Mouse (Mus musculus) kidney, postnatal 0 days (tissue): ENCODE results near the gene Smarcd3. TPM values are rescaled to one million over a fixed set of nuclear protein-coding genes. Genes with fewer than 3 reads are reported as not detected.

Experiments
- ATAC-seq: fragments of 200-750 bp; cut with Nextera tagmentation; replicated peaks from 2 replicates; pipeline ENCODE4 v1.8.0; 2017; ENCODE audit warnings: low read depth, moderate number of reproducible peaks, moderate TSS enrichment, moderate library complexity; ENCODE audit not compliant: low FRiP score
- DNase-seq: peaks from one replicate; pipeline ENCODE4 v3.0.0-alpha.2; 2016; ENCODE audit warnings: low spot score
- H3K27ac ChIP-seq: fragments of 300-500 bp; sonication (generic); 2 replicates; pipeline ENCODE4 v1.5.1; 2014; ENCODE audit warnings: mild to moderate bottlenecking
- H3K27me3 ChIP-seq: fragments of 300-500 bp; sonication (generic); 2 replicates; pipeline ENCODE4 v1.6.1; 2014; ENCODE audit warnings: low read length, mixed read lengths; ENCODE audit not compliant: insufficient read depth
- H3K36me3 ChIP-seq: fragments of 300-500 bp; sonication (generic); 2 replicates; pipeline ENCODE4 v1.6.1; 2014; ENCODE audit warnings: low read length, mixed read lengths; ENCODE audit not compliant: insufficient read depth
- H3K4me1 ChIP-seq: fragments of 300-500 bp; sonication (generic); replicated peaks from 2 replicates; pipeline ENCODE4 v1.6.1; 2014; ENCODE audit warnings: antibody characterized with exemption, low read length, mixed read lengths; ENCODE audit not compliant: insufficient read depth
- H3K4me2 ChIP-seq: fragments of 300-500 bp; sonication (generic); 2 replicates; pipeline ENCODE4 v1.6.1; 2014; ENCODE audit warnings: mild to moderate bottlenecking, low read length, moderate library complexity, mixed read lengths
- H3K4me3 ChIP-seq: fragments of 300-500 bp; sonication (generic); replicated peaks from 2 replicates; pipeline ENCODE4 v1.5.1; 2014; ENCODE audit warnings: low read depth, low read length
- H3K9ac ChIP-seq: fragments of 300-500 bp; sonication (generic); 2 replicates; pipeline ENCODE4 v1.6.1; 2014; ENCODE audit warnings: low read depth, low read length
- H3K9me3 ChIP-seq: fragments of 300-500 bp; sonication (generic); replicated peaks from 2 replicates; pipeline ENCODE4 v1.6.1; 2016; ENCODE audit warnings: low read length, inconsistent platforms, mixed read lengths
- CTCF ChIP-seq: IDR thresholded peaks from 2 replicates; pipeline ENCODE4 v1.5.1; 2016; ENCODE audit warnings: antibody characterized with exemption, low read depth, mild to moderate bottlenecking, moderate library complexity
- WGBS: fragments of 180-500 bp; shearing (Covaris S2); extraction: QIAGEN DNeasy Blood & Tissue Kit; methylation state at CpG from one replicate; pipeline ENCODE4 v1.1.7; 2014; 5-methylcytosine and 5-hydroxymethylcytosine counted together
- microRNA counts: library from miRNA; unstranded; fragments of <30 nt; microRNA quantifications from one replicate; lab custom pipeline; 2015
- microRNA-seq: library from miRNA; unstranded; fragments of <30 nt; microRNA quantifications from one replicate; pipeline ENCODE4, GENCODE M21; 2016
- polyA plus RNA-seq: library from polyadenylated mRNA; unstranded; fragments of >200 nt; fragmentation: Nextera tagmentation; extraction: Ambion mirVana; gene quantifications from 2 replicates; pipeline ENCODE4 v1.2.1, GENCODE M21; 2015

Gene Smarcd3
- polyA plus RNA-seq, 1 experiment from 2014 or later = 19.7 TPM

GRCm38 (mm10) chr5:24553621-24554244 is 70.5 kb downstream of the Smarcd3 start:
- 61% methylated on average over 5 of the region's 5 CpGs for WGBS
- no peak overlapping the region for H3K27ac ChIP-seq
- no peak for TF ChIP-seq CTCF
- no peak for ATAC-seq
- DNase-seq = no peak
- H3K4me2 ChIP-seq = no peak overlapping the region
- no peak overlapping the region for H3K4me3 ChIP-seq
- H3K4me1 ChIP-seq = peaks cover 6% of the 10 kb centered on the region; the same call in 1 of the 2 replicates
- no peaks in the 10 kb centered on the region for H3K9me3 ChIP-seq
- H3K36me3 ChIP-seq = no peaks in the 10 kb centered on the region
- H3K27me3 ChIP-seq = no peaks in the 10 kb centered on the region
- H3K9ac ChIP-seq = no peak overlapping the region

GRCm38 (mm10) chr5:24551317-24551688 is 72.9 kb downstream of the Smarcd3 start:
- no peak for DNase-seq
- Histone ChIP-seq H3K36me3 (no peaks in the 10 kb centered on the region), H3K27ac (no peak overlapping the region), H3K4me3 (no peak overlapping the region), H3K9me3 (no peaks in the 10 kb centered on the region), H3K27me3 (no peaks in the 10 kb centered on the region), H3K9ac (peak overlapping the region; percentile 36), H3K4me2 (peak overlapping the region; percentile 46), H3K4me1 (peaks cover 6% of the 10 kb centered on the region; the same call in 1 of the 2 replicates)
- 34% methylated on average over 2 of the region's 2 CpGs for WGBS
- no peak for TF ChIP-seq CTCF
- peak; percentile 33 for ATAC-seq

GRCm38 (mm10) chr5:24550598-24551316 is 73.5 kb downstream of the Smarcd3 start:
- no peak for TF ChIP-seq CTCF
- Histone ChIP-seq H3K4me2 (peak overlapping the region; percentile 46), H3K36me3 (no peaks in the 10 kb centered on the region), H3K9ac (peak overlapping the region; percentile 36), H3K9me3 (no peaks in the 10 kb centered on the region), H3K27ac (no peak overlapping the region), H3K4me3 (no peak overlapping the region), H3K4me1 (peaks cover 6% of the 10 kb centered on the region; the same call in 1 of the 2 replicates), H3K27me3 (0 out of 2 replicates have a peak, but pooled peaks cover under 1% of the 10 kb centered on the region)
- peak; percentile 51 for ATAC-seq
- peak; percentile 54 for DNase-seq
- WGBS = 8% methylated on average over 26 of the region's 26 CpGs

GRCm38 (mm10) chr5:24542643-24543042 is 81.6 kb downstream of the Smarcd3 start:
- H3K9me3 ChIP-seq = no peaks in the 10 kb centered on the region
- DNase-seq (no peak), ATAC-seq (no peak)
- no peak overlapping the region for H3K4me2 ChIP-seq
- no peak for TF ChIP-seq CTCF
- H3K4me1 ChIP-seq = peaks cover 21% of the 10 kb centered on the region; the same call in 1 of the 2 replicates
- no peak overlapping the region for H3K4me3 ChIP-seq
- H3K27ac ChIP-seq = no peak overlapping the region
- 83% methylated on average over 7 of the region's 7 CpGs for WGBS
- H3K36me3 ChIP-seq = no peaks in the 10 kb centered on the region
- H3K27me3 ChIP-seq = 0 out of 2 replicates have a peak, but pooled peaks cover 3% of the 10 kb centered on the region
- H3K9ac ChIP-seq = no peak overlapping the region

- 0 out of 2 replicates have a peak, but pooled peaks cover 3% of the 10 kb centered on the region for H3K27me3 ChIP-seq
- H3K36me3 ChIP-seq = no peaks in the 10 kb centered on the region
- H3K4me1 ChIP-seq = peaks cover 21% of the 10 kb centered on the region; the same call in 1 of the 2 replicates
- no peak for ATAC-seq
- 13% methylated on average over 6 of the region's 6 CpGs for WGBS
- H3K4me2 ChIP-seq = peak overlapping the region; percentile 55
- no peak for TF ChIP-seq CTCF
- DNase-seq = no peak
- H3K4me3 ChIP-seq = peak overlapping the region; percentile 7; the same call in 1 of the 2 replicates
- peak overlapping the region; percentile 10; the same call in 1 of the 2 replicates for H3K9ac ChIP-seq
- no peak overlapping the region for H3K27ac ChIP-seq
- no peaks in the 10 kb centered on the region for H3K9me3 ChIP-seq
Measured at GRCm38 (mm10) chr5:24541144-24541569, 83.1 kb downstream of the Smarcd3 start.

MicroRNAs encoded within 50 kb of the gene (microRNA counts, 519-probe panel; counts per million panel counts)
- microRNA mmu-miR-671-3p (lab: Ali Mortazavi, UCI) = 330 counts per million, percentile 68 among the panel's probes with 10 or more counts
- microRNA mmu-miR-671-5p (lab: Ali Mortazavi, UCI) = 330 counts per million, percentile 68 among the panel's probes with 10 or more counts

Small RNAs within 50 kb of the gene (microRNA-seq; reads per million reads assigned to microRNA genes)
- gene Mir671 = 387 reads per million, percentile 69 among the genes with 10 or more reads in this experiment

Other genes with a start within 250 kb of the Smarcd3 start
- gene Atg9b, start 232.3 kb downstream of the Smarcd3 start, polyA plus RNA-seq = 0.59 and 0.60 TPM in 2 replicates
- gene Abcb8, start 230.7 kb downstream of the Smarcd3 start, polyA plus RNA-seq = 48.6 and 51.7 TPM in 2 replicates
- 0.40 and 0.46 TPM in 2 replicates for gene Asic3, start 211.0 kb downstream of the Smarcd3 start, polyA plus RNA-seq
- gene Cdk5, start 200.9 kb downstream of the Smarcd3 start, polyA plus RNA-seq = 47.2 and 51.3 TPM in 2 replicates
- gene Slc4a2, start 200.6 kb downstream of the Smarcd3 start, polyA plus RNA-seq = 30.8 and 35.5 TPM in 2 replicates
- 117 and 120 TPM in 2 replicates for gene Fastk, start 179.1 kb downstream of the Smarcd3 start, polyA plus RNA-seq
- gene Tmub1, start 176.6 kb downstream of the Smarcd3 start, polyA plus RNA-seq = 27.0 and 28.0 TPM in 2 replicates
- gene Agap3, start 172.2 kb downstream of the Smarcd3 start, polyA plus RNA-seq = 23.9 and 26.9 TPM in 2 replicates
- 0.04 TPM in 2 replicates for gene Gbx1, start 97.2 kb downstream of the Smarcd3 start, polyA plus RNA-seq
- 0.69 and 0.93 TPM in 2 replicates for gene Asb10, start 83.4 kb downstream of the Smarcd3 start, polyA plus RNA-seq
- gene 4931409K22Rik, start 67.6 kb downstream of the Smarcd3 start, polyA plus RNA-seq = 0.12 and 0.19 TPM in 2 replicates
- 74.4 and 79.6 TPM in 2 replicates for gene Abcf2, start 46.9 kb downstream of the Smarcd3 start, polyA plus RNA-seq
- 26.0 and 27.6 TPM in 2 replicates for gene Chpf2, start 37.7 kb downstream of the Smarcd3 start, polyA plus RNA-seq
- gene Nub1, start 61.1 kb upstream of the Smarcd3 start, polyA plus RNA-seq = 35.2 and 35.3 TPM in 2 replicates
- gene Wdr86, start 106.3 kb upstream of the Smarcd3 start, polyA plus RNA-seq = 21.3 and 21.9 TPM in 2 replicates
- gene Crygn, start 133.6 kb upstream of the Smarcd3 start, polyA plus RNA-seq = 5.8 and 7.1 TPM in 2 replicates
- gene Rheb, start 218.2 kb upstream of the Smarcd3 start, polyA plus RNA-seq = 252 and 266 TPM in 2 replicates